Mouse (Mus musculus) lung, adult 2 months (tissue): ENCODE results near the gene Gm45902.

Source experiments
- CTCF ChIP-seq: fragments of 200-500 bp; IDR thresholded peaks from 2 replicates; pipeline ENCODE4 v1.5.1; 2011; ENCODE audit warnings: mild to moderate bottlenecking, low read length, control low read depth; ENCODE audit not compliant: insufficient read depth
- POLR2A ChIP-seq: fragments of 200-500 bp; IDR thresholded peaks from 2 replicates; pipeline ENCODE4 v1.6.1; 2011; ENCODE audit warnings: low read depth, mild to moderate bottlenecking, control low read depth, low read length, borderline replicate concordance; ENCODE audit errors: extremely low read depth

DNA sequence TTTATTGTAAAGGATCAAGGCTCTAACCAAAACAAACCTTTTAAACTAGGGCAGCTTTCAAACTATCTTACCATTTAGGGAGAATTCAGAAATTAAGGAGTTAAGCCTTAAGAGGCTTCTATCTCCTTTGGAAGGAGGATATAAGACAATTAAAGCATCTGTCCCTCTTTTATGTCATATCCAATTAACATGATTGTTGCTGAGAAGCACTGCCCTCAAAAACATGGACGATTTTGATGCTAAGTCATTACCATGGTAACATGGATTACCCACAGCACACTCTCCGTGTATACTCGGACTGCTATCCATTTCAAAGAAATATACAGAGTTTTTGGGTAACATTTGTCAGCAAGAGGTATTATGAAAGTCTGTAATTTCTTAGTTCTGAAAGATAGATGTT lies 22.8 kb downstream of the Gm45902 start:
- no peak for TF ChIP-seq CTCF
- no peak for TF ChIP-seq POLR2A
